Mouse (Mus musculus) ES-E14 (cell line): ENCODE measurements at regions not wholly inside any gene's neighbourhood (a gene's known extent, or its start where the extent isn't known, plus 50 kb on each side); places are given as distances from the start of the nearest gene placed in this dataset.
"Not testable (repeated sequence)": the region's sequence is repeated elsewhere in the genome, so short reads cannot be mapped to it uniquely, and the experiment has no call there.

Experiments
- DNase-seq: peaks from one replicate; pipeline ENCODE4 v3.0.0-alpha.2; 2013; ENCODE audit warnings: low read depth, low spot score
- H3K27ac ChIP-seq: 2 replicates; pipeline ENCODE4 v1.5.1; 2012; ENCODE audit warnings: low read depth, mild to moderate bottlenecking, low read length, moderate library complexity, mixed read lengths; ENCODE audit not compliant: poor library complexity, insufficient read depth, severe bottlenecking
- H3K36me3 ChIP-seq: 2 replicates; pipeline ENCODE4 v1.6.1; 2012; ENCODE audit warnings: mild to moderate bottlenecking, low read length, moderate library complexity, mixed read lengths; ENCODE audit not compliant: control insufficient read depth, poor library complexity, insufficient read depth, severe bottlenecking
- H3K4me1 ChIP-seq, 2 experiments: fragments of 150-350 bp in 1 of 2; sonication (generic) in 1 of 2; 2 replicates each; pipeline ENCODE4 v1.6.1; 2012; ENCODE audit warnings: low read length in 2 of 2, mild to moderate bottlenecking in 1 of 2, mixed read lengths in 1 of 2; ENCODE audit not compliant: control insufficient read depth in 2 of 2, insufficient read depth in 2 of 2, poor library complexity in 1 of 2
- H3K4me3 ChIP-seq, 2 experiments: fragments of 150-350 bp in 1 of 2; sonication (generic) in 1 of 2; 2 replicates each; pipeline ENCODE4 v1.5.1; 2012; ENCODE audit warnings: low read length in 2 of 2, low read depth in 1 of 2, mild to moderate bottlenecking in 1 of 2, mixed read lengths in 1 of 2; ENCODE audit not compliant: insufficient read depth in 1 of 2, poor library complexity in 1 of 2, severe bottlenecking in 1 of 2
- H3K9ac ChIP-seq: 2 replicates; pipeline ENCODE4 v1.6.1; 2012; ENCODE audit warnings: low read depth, mild to moderate bottlenecking, low read length, mixed read lengths; ENCODE audit not compliant: poor library complexity, insufficient read depth, severe bottlenecking
- H3K9me3 ChIP-seq: fragments of 150-350 bp; sonication (generic); 2 replicates; pipeline ENCODE4 v1.6.1; 2012; ENCODE audit warnings: low read depth, mild to moderate bottlenecking, low read length; ENCODE audit not compliant: control insufficient read depth, insufficient read depth
- CHD2 ChIP-seq: IDR thresholded peaks from 2 replicates; pipeline ENCODE4 v1.6.1; 2014; ENCODE audit warnings: mild to moderate bottlenecking, low read depth, low read length, inconsistent platforms
- HCFC1 ChIP-seq: IDR thresholded peaks from 2 replicates; pipeline ENCODE4 v1.6.1; 2012; ENCODE audit warnings: low read length, inconsistent platforms, borderline replicate concordance; ENCODE audit not compliant: insufficient read depth
- MAFK ChIP-seq: IDR thresholded peaks from 2 replicates; pipeline ENCODE4 v1.6.1; 2014; ENCODE audit warnings: mild to moderate bottlenecking, low read depth, low read length, inconsistent platforms; ENCODE audit not compliant: insufficient read depth
- ZC3H11A ChIP-seq: IDR thresholded peaks from 2 replicates; pipeline ENCODE4 v1.6.1; 2012; ENCODE audit warnings: low read depth, mild to moderate bottlenecking, inconsistent platforms, low read length, borderline replicate concordance
- ZNF384 ChIP-seq: IDR thresholded peaks from 2 replicates; pipeline ENCODE4 v1.6.1; 2012; ENCODE audit warnings: low read depth, low read length, inconsistent platforms
- in situ Hi-C, 2 experiments: fragments of 600-800 bp; cut with MboI; formaldehyde crosslinking; loops; one replicate each; pipeline ENCODE4 v1.15.1; 2025; ENCODE audit warnings: low sequenced_read_pairs in 2 of 2, inconsistent platforms in 1 of 2; ENCODE audit not compliant: unreplicated experiment in 2 of 2

DNA sequence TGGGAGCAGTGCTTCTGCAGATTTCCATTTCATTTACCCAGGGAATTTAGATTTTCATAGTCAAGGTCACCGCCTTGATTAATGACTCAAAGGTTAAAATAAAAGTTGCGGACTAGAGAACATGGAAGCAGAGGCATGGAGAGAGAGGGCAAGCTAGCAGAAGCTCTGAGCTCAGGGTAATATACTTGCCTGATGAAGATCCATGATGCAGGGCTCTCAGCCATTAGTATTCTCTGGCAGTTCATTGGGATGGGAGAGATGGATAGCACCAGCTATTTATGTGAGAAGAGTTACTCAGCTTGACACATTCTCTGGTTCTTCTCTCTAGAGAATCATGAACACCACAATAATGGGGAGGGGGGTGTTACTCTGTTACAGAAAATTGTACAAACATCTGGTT is 341.7 kb upstream of the St6gal2 start:
- TF ChIP-seq MAFK (no peak), ZC3H11A (no peak), ZNF384 (no peak), HCFC1 (no peak), CHD2 (no peak)
- H3K4me3 ChIP-seq: no peak overlapping the region
- no peaks in the 10 kb centered on the region for H3K9me3 ChIP-seq
- DNase-seq: no peak
- H3K27ac ChIP-seq: no peak overlapping the region
- H3K4me1 ChIP-seq: no peaks in the 10 kb centered on the region
- no peak overlapping the region for H3K9ac ChIP-seq
- in situ Hi-C loops: no loop called here
- no peaks in the 10 kb centered on the region for H3K36me3 ChIP-seq

- TF ChIP-seq ZNF384 (no peak), MAFK (no peak), HCFC1 (no peak), CHD2 (no peak), ZC3H11A (no peak)
- Histone ChIP-seq H3K27ac (no peak overlapping the region), H3K9me3 (no peaks in the 10 kb centered on the region), H3K4me3 (no peak overlapping the region), H3K4me1 (no peaks in the 10 kb centered on the region), H3K36me3 (no peaks in the 10 kb centered on the region), H3K9ac (no peak overlapping the region)
- DNase-seq: no peak
- in situ Hi-C loops: no loop called here
Measured at GRCm38 (mm10) chr17:55124846-55125245, 320.3 kb upstream of the St6gal2 start.

DNA sequence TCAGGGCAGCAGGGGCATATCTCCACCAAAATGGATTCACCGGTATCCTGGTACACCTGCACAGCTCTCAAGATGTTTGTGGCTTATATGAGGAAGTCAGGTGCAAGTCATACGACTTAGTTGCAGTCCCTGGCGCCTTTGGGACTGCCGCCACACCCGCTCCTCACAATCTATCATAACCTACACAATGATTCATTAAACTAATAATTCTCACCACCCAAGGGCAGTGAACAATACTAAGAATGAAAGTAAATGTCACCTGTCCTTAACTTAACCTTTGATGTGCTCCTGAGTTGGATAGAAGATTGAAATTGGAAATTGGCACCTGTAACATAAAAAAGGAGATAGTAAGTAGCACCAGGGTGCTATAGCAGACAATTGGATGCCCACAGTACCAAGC is 315.1 kb upstream of the St6gal2 start:
- in situ Hi-C loops, H3K4me1 ChIP-seq, H3K4me3 ChIP-seq, H3K9me3 ChIP-seq, DNase-seq, H3K27ac ChIP-seq, H3K9ac ChIP-seq, H3K36me3 ChIP-seq: not testable (repeated sequence)
